30 mouse cellular contexts compared by ENCODE assay signal in the genomic region with DNA sequence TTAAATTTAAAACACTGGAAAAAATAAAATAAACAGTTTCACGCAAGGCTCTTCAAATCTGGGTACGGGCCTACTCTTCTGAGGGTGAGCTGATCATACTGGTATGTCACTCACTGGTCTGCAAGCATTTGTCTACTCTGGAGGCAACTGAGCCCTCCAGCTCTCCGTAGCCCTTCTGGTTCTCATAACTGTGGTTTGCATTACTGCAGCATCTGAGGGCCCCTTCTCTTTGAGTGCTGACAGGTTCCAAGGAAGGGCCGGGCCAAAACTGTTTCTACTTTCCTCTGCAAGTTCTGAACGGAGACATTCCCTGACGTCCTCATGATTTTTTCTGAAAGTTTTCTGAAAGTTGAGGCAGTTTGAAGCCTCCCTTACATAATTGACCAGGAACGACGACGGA. TPM values are rescaled to one million over a fixed set of nuclear protein-coding genes. Genes with fewer than 3 reads are reported as not detected.
A peak's percentile ranks its signal among the peaks of the same experiment; 100 is the strongest.
DNase-seq lines count a peak whose midpoint lies in the region; ATAC-seq and TF ChIP-seq lines count a peak whose summit lies in the region.
"Had no signal": no experiment of that assay in that cellular context is flagged by ENCODE, and none has a peak within 500 bp of the region (broad histone marks: within the 10 kb centered on the region; RNA-seq: fewer than 3 reads in every experiment).

No protein-coding gene starts in this region.

- ATAC-seq in intestine, embryonic 14.5 days (replicated peaks; ENCODE audit: low FRiP score, low TSS enrichment, low read depth), result no peak
- no peak for ATAC-seq in intestine, postnatal 0 days
- 0 out of 2 replicates have a peak, but pooled peaks have one; percentile 43 for ATAC-seq in embryonic facial prominence, embryonic 13.5 days (ENCODE audit: insufficient number of reproducible peaks, insufficient read depth, low FRiP score, low TSS enrichment, low read depth)
- ATAC-seq in liver, embryonic 11.5 days (replicated peaks; ENCODE audit: low FRiP score), result no peak
- ATAC-seq in midbrain, embryonic 14.5 days (ENCODE audit: low FRiP score, low TSS enrichment), result no peak
- ATAC-seq: forebrain, embryonic 15.5 days; hindbrain, postnatal 0 days; inflammation-experienced regulatory T-cells, adult 6 months had no signal

- DNase-seq in intestine, embryonic 14.5 days (ENCODE audit: low spot score), result peak; percentile 50
- peak; percentile 86 for DNase-seq in NIH3T3 (ENCODE audit: low read depth)
- DNase-seq in liver, embryonic 11.5 days (ENCODE audit: low spot score), result no peak
- DNase-seq in midbrain, embryonic 14.5 days, result no peak
- DNase-seq: adrenal gland, adult 8-10 months; adrenal gland, postnatal 25 days; B cell, adult 2 months; cerebellum, adult 11-12 months; cerebellum, adult 8-10 months; cerebellum, postnatal 10 days; cerebellum, postnatal 36 days; embryo, embryonic 11 days; gastrocnemius, postnatal 25 days; heart, adult 18-20 months; heart, postnatal 10 days; heart, postnatal 36 days had no signal

- TF ChIP-seq POLR2A in myocyte (IDR thresholded peaks at IDR 0.05; ENCODE audit: insufficient read length, low read depth), result no peak

- 62% methylated on average over 9 of the region's 9 CpGs for WGBS in intestine, embryonic 14.5 days
- 60% methylated on average over 9 of the region's 9 CpGs for WGBS in intestine, postnatal 0 days
- 28% methylated on average over 9 of the region's 9 CpGs for WGBS in embryonic facial prominence, embryonic 13.5 days
- 73% methylated on average over 9 of the region's 9 CpGs for WGBS in liver, embryonic 11.5 days
- 87% methylated on average over 9 of the region's 9 CpGs for WGBS in midbrain, embryonic 14.5 days

- H3K27me3 ChIP-seq in intestine, embryonic 14.5 days (replicated peaks; ENCODE audit: control insufficient read depth, insufficient read depth, low read length), result no peaks in the 10 kb centered on the region
- peaks cover 10% of the 10 kb centered on the region; the same call in 1 of the 2 replicates for H3K27me3 ChIP-seq in intestine, postnatal 0 days (replicated peaks; ENCODE audit: control insufficient read depth, insufficient read depth, low read length)
- H3K27me3 ChIP-seq in embryonic facial prominence, embryonic 13.5 days, result no peaks in the 10 kb centered on the region
- H3K27me3 ChIP-seq in myocyte (ENCODE audit: control insufficient read depth, insufficient read depth, insufficient read length), result no peaks in the 10 kb centered on the region
- H3K27me3 ChIP-seq in liver, embryonic 11.5 days (replicated peaks; ENCODE audit: control insufficient read depth, insufficient read depth, low read length), result no peaks in the 10 kb centered on the region
- no peaks in the 10 kb centered on the region for H3K27me3 ChIP-seq in midbrain, embryonic 14.5 days (ENCODE audit: control insufficient read depth, insufficient read depth, low read length)
- H3K27me3 ChIP-seq: CH12.LX; forebrain, embryonic 12.5 days; forebrain, embryonic 15.5 days; heart, embryonic 12.5 days; heart, embryonic 15.5 days; hindbrain, embryonic 13.5 days had no signal

- no peaks in the 10 kb centered on the region for H3K4me1 ChIP-seq in intestine, embryonic 14.5 days (replicated peaks; ENCODE audit: control insufficient read depth, insufficient read depth, low read length)
- no peaks in the 10 kb centered on the region; the same call in 1 of the 2 replicates for H3K4me1 ChIP-seq in intestine, postnatal 0 days (replicated peaks; ENCODE audit: control insufficient read depth, insufficient read depth, low read length)
- peaks cover 19% of the 10 kb centered on the region for H3K4me1 ChIP-seq in embryonic facial prominence, embryonic 13.5 days
- no peaks in the 10 kb centered on the region for H3K4me1 ChIP-seq in liver, embryonic 11.5 days (replicated peaks; ENCODE audit: control insufficient read depth, insufficient read depth, low read length)
- H3K4me1 ChIP-seq in midbrain, embryonic 14.5 days (ENCODE audit: control insufficient read depth, insufficient read depth, low read length), result no peaks in the 10 kb centered on the region
- H3K4me1 ChIP-seq: forebrain, embryonic 12.5 days; forebrain, embryonic 15.5 days; heart, embryonic 15.5 days; hindbrain, embryonic 13.5 days had no signal

- no peaks in the 10 kb centered on the region for H3K9me3 ChIP-seq in intestine, embryonic 14.5 days (ENCODE audit: control insufficient read depth, low read length)
- no peaks in the 10 kb centered on the region for H3K9me3 ChIP-seq in intestine, postnatal 0 days (ENCODE audit: control insufficient read depth)
- H3K9me3 ChIP-seq in embryonic facial prominence, embryonic 13.5 days, result no peaks in the 10 kb centered on the region
- H3K9me3 ChIP-seq in liver, embryonic 11.5 days (ENCODE audit: control insufficient read depth, low read length), result no peaks in the 10 kb centered on the region
- H3K9me3 ChIP-seq in midbrain, embryonic 14.5 days (ENCODE audit: control insufficient read depth, low read length), result no peaks in the 10 kb centered on the region
- H3K9me3 ChIP-seq: forebrain, embryonic 12.5 days; forebrain, embryonic 15.5 days; G1E; heart, embryonic 12.5 days; heart, embryonic 15.5 days; hindbrain, embryonic 10.5 days; hindbrain, embryonic 13.5 days had no signal

- no peaks in the 10 kb centered on the region for H3K36me3 ChIP-seq in intestine, embryonic 14.5 days (ENCODE audit: control insufficient read depth, insufficient read depth, low read length)
- H3K36me3 ChIP-seq in intestine, postnatal 0 days (ENCODE audit: control insufficient read depth, insufficient read depth), result no peaks in the 10 kb centered on the region
- H3K36me3 ChIP-seq in embryonic facial prominence, embryonic 13.5 days, result no peaks in the 10 kb centered on the region
- no peaks in the 10 kb centered on the region for H3K36me3 ChIP-seq in myocyte (ENCODE audit: control insufficient read depth, insufficient read depth)
- H3K36me3 ChIP-seq in liver, embryonic 11.5 days (ENCODE audit: control insufficient read depth, insufficient read depth, low read length), result no peaks in the 10 kb centered on the region
- no peaks in the 10 kb centered on the region for H3K36me3 ChIP-seq in midbrain, embryonic 14.5 days (ENCODE audit: control insufficient read depth, insufficient read depth, low read length)
- H3K36me3 ChIP-seq: forebrain, embryonic 12.5 days; forebrain, embryonic 15.5 days; G1E; heart, embryonic 12.5 days; heart, embryonic 15.5 days; hindbrain, embryonic 10.5 days; hindbrain, embryonic 13.5 days had no signal

- no peak for TF ChIP-seq CTCF in intestine, postnatal 0 days (IDR thresholded peaks at IDR 0.05; ENCODE audit: low read depth)

- H3K4me3 ChIP-seq in intestine, embryonic 14.5 days (ENCODE audit: low read depth, low read length), result no peak overlapping the region
- no peak overlapping the region for H3K4me3 ChIP-seq in intestine, postnatal 0 days (ENCODE audit: low read depth, low read length)
- no peak overlapping the region for H3K4me3 ChIP-seq in embryonic facial prominence, embryonic 13.5 days
- H3K4me3 ChIP-seq in myocyte, result no peak overlapping the region
- no peak overlapping the region for H3K4me3 ChIP-seq in liver, embryonic 11.5 days (ENCODE audit: low read depth, low read length)
- H3K4me3 ChIP-seq in midbrain, embryonic 14.5 days (replicated peaks; ENCODE audit: low read depth, low read length), result no peak overlapping the region
- H3K4me3 ChIP-seq: erythroblast, embryonic 14.5 days; forebrain, embryonic 12.5 days; forebrain, embryonic 15.5 days; heart, embryonic 12.5 days; heart, embryonic 15.5 days; hindbrain, embryonic 10.5 days; hindbrain, embryonic 13.5 days had no signal

- H3K79me2 ChIP-seq in myocyte (ENCODE audit: control insufficient read depth, insufficient read depth), result no peaks in the 10 kb centered on the region

- no peak overlapping the region for H3K9ac ChIP-seq in intestine, embryonic 14.5 days (ENCODE audit: low read length)
- no peak overlapping the region for H3K9ac ChIP-seq in intestine, postnatal 0 days (ENCODE audit: low read depth, low read length)
- H3K9ac ChIP-seq in embryonic facial prominence, embryonic 13.5 days, result no peak overlapping the region
- no peak overlapping the region for H3K9ac ChIP-seq in liver, embryonic 11.5 days (ENCODE audit: low read depth, low read length)
- no peak overlapping the region for H3K9ac ChIP-seq in midbrain, embryonic 14.5 days (replicated peaks; ENCODE audit: low read length)
- H3K9ac ChIP-seq: forebrain, embryonic 12.5 days; forebrain, embryonic 15.5 days; heart, embryonic 12.5 days; heart, embryonic 15.5 days; hindbrain, embryonic 13.5 days had no signal

- no peak overlapping the region for H3K4me2 ChIP-seq in intestine, embryonic 14.5 days (ENCODE audit: low read length)
- H3K4me2 ChIP-seq in intestine, postnatal 0 days (replicated peaks; ENCODE audit: low read depth), result no peak overlapping the region
- H3K4me2 ChIP-seq in embryonic facial prominence, embryonic 13.5 days, result peak overlapping the region; percentile 11; the same call in 1 of the 2 replicates
- H3K4me2 ChIP-seq in myocyte (ENCODE audit: low read depth), result peak overlapping the region; percentile 30
- no peak overlapping the region for H3K4me2 ChIP-seq in liver, embryonic 11.5 days
- no peak overlapping the region for H3K4me2 ChIP-seq in midbrain, embryonic 14.5 days (ENCODE audit: low read length)
- H3K4me2 ChIP-seq: forebrain, embryonic 12.5 days; forebrain, embryonic 15.5 days; heart, embryonic 12.5 days; heart, embryonic 15.5 days; hindbrain, embryonic 13.5 days had no signal

- H3ac ChIP-seq in myocyte (ENCODE audit: control insufficient read depth, insufficient read length), result no peak overlapping the region

- H3K27ac ChIP-seq in intestine, embryonic 14.5 days (ENCODE audit: low read depth), result no peak overlapping the region
- no peak overlapping the region for H3K27ac ChIP-seq in intestine, postnatal 0 days (ENCODE audit: low read depth, low read length)
- H3K27ac ChIP-seq in embryonic facial prominence, embryonic 13.5 days, result peak overlapping the region; percentile 80
- no peak overlapping the region for H3K27ac ChIP-seq in liver, embryonic 11.5 days (ENCODE audit: low read depth, low read length)
- no peak overlapping the region for H3K27ac ChIP-seq in midbrain, embryonic 14.5 days (replicated peaks; ENCODE audit: low read depth, low read length)
- H3K27ac ChIP-seq: forebrain, embryonic 12.5 days; forebrain, embryonic 15.5 days; heart, embryonic 15.5 days; hindbrain, embryonic 10.5 days; hindbrain, embryonic 13.5 days; hindbrain, postnatal 0 days had no signal

TF ChIP-seq in myocyte, 11 proteins besides CTCF, POLR2A, EP300 and RAD21 (continues in another document):
- TF ChIP-seq MYOG (IDR thresholded peaks at IDR 0.05; ENCODE audit: control insufficient read depth in 1 of 3, insufficient read depth in 1 of 3, insufficient read length in 2 of 3, low read depth in 2 of 3) (peak in 2 of 3 experiments; percentile 57 to 71), REST (IDR thresholded peaks at IDR 0.05; ENCODE audit: insufficient read depth, insufficient read length) (no peak)

RNA-seq across cellular contexts. Expression of gene Cnn3, which starts 18.9 kb away (rescaled TPM):
- 567 and 699 TPM in 2 replicates for polyA plus RNA-seq in intestine, embryonic 14.5 days (2014; fragmentation: Nextera tagmentation; extraction: Ambion mirVana)
- polyA plus RNA-seq in intestine, postnatal 0 days (2015; fragmentation: Nextera tagmentation; extraction: Ambion mirVana), result 132 and 135 TPM in 2 replicates
- 793 and 938 TPM in 2 replicates for polyA plus RNA-seq in embryonic facial prominence, embryonic 13.5 days (2015; fragmentation: Nextera tagmentation; extraction: Ambion mirVana)
- 589 TPM for polyA plus RNA-seq in myocyte (2012; fragmentation: generic; extraction: Trizol)
- polyA plus RNA-seq in liver, embryonic 11.5 days (2014; fragmentation: Nextera tagmentation; extraction: Ambion mirVana), result 294 and 295 TPM in 2 replicates
- polyA plus RNA-seq in midbrain, embryonic 14.5 days (2014; fragmentation: Nextera tagmentation; extraction: Ambion mirVana), result 417 and 560 TPM in 2 replicates
- polyA plus RNA-seq: G1E had no signal

Comparison
In these comparisons a context has a peak if more than half of its experiments do, and no peak if none do; other contexts are left out.
1. DNase-seq: peak in intestine, embryonic 14.5 days (single experiment) and NIH3T3 (single experiment); none in liver, embryonic 11.5 days (single experiment) and midbrain, embryonic 14.5 days (single experiment).
2. H3K4me2 ChIP-seq: peak in embryonic facial prominence, embryonic 13.5 days (single experiment) and myocyte (single experiment); none in intestine, embryonic 14.5 days (single experiment), intestine, postnatal 0 days (single experiment), liver, embryonic 11.5 days (single experiment) and midbrain, embryonic 14.5 days (single experiment).